ENCODE assay signal across 24 mouse cellular contexts in genomic region chr14:102402061-102402689, GRCm38 (mm10).
DNase-seq lines count a peak whose midpoint lies in the region; ATAC-seq lines count a peak whose summit lies in the region.
"Had no signal": no experiment of that assay in that cellular context is flagged by ENCODE, and none has a peak within 500 bp of the region (broad histone marks: within the 10 kb centered on the region; RNA-seq: fewer than 3 reads in every experiment).

No protein-coding gene starts in this region.

- peak; percentile 2 for DNase-seq in 3T3-L1 (ENCODE audit: low read depth, low spot score)
- peak; percentile 78 for DNase-seq in embryo, embryonic 10.5 days (ENCODE audit: low spot score)
- peak; percentile 74 for DNase-seq in limb, embryonic 11.5 days (ENCODE audit: low spot score)
- no peak for DNase-seq in kidney, postnatal 4 days
- no peak for DNase-seq in heart, adult 11 months
- no peak for DNase-seq in layer of hippocampus, adult 9-10 months (ENCODE audit: low spot score)
- DNase-seq: adrenal gland, adult 8-10 months; cerebellum, adult 2 months; cerebellum, postnatal 25 days; gastrocnemius, postnatal 36 days; heart, postnatal 36 days; kidney, adult 11 months; retina, postnatal 1 day; right cerebral cortex, postnatal 25 days had no signal

- H3K4me2 ChIP-seq in embryonic facial prominence, embryonic 12.5 days (replicated peaks): no peak overlapping the region
- no peak overlapping the region for H3K4me2 ChIP-seq in limb, embryonic 11.5 days (ENCODE audit: low read depth, severe bottlenecking)
- H3K4me2 ChIP-seq: embryonic facial prominence, embryonic 15.5 days; forebrain, embryonic 15.5 days; heart, embryonic 15.5 days; limb, embryonic 15.5 days; liver, embryonic 15.5 days; midbrain, embryonic 11.5 days had no signal

- H3K4me3 ChIP-seq in embryonic facial prominence, embryonic 12.5 days: no peak overlapping the region
- H3K4me3 ChIP-seq in limb, embryonic 11.5 days (ENCODE audit: low read depth, low read length): no peak overlapping the region
- H3K4me3 ChIP-seq: embryonic facial prominence, embryonic 15.5 days; forebrain, embryonic 15.5 days; heart, embryonic 15.5 days; limb, embryonic 15.5 days; liver, embryonic 15.5 days had no signal

- no peaks in the 10 kb centered on the region for H3K9me3 ChIP-seq in embryonic facial prominence, embryonic 12.5 days
- H3K9me3 ChIP-seq in limb, embryonic 11.5 days (ENCODE audit: control insufficient read depth, low read length): no peaks in the 10 kb centered on the region
- H3K9me3 ChIP-seq: embryonic facial prominence, embryonic 15.5 days; forebrain, embryonic 15.5 days; heart, embryonic 15.5 days; limb, embryonic 15.5 days; liver, embryonic 15.5 days had no signal

- 0 out of 2 replicates have a peak, but pooled peaks have one; percentile 52 for ATAC-seq in embryonic facial prominence, embryonic 12.5 days (ENCODE audit: insufficient number of reproducible peaks, insufficient read depth, low FRiP score, low TSS enrichment)
- peak; percentile 83 for ATAC-seq in limb, embryonic 11.5 days (ENCODE audit: insufficient number of reproducible peaks, low FRiP score, low TSS enrichment, low read depth)
- ATAC-seq in megakaryocyte-erythroid progenitor cell, adult 5-6 weeks (replicated peaks; ENCODE audit: low FRiP score, low TSS enrichment, poor library complexity, severe bottlenecking): no peak
- ATAC-seq: forebrain, embryonic 15.5 days; lung, postnatal 0 days had no signal

- no peak overlapping the region for H3K27ac ChIP-seq in embryonic facial prominence, embryonic 12.5 days
- H3K27ac ChIP-seq in limb, embryonic 11.5 days (replicated peaks; ENCODE audit: low read depth, low read length): 0 out of 2 replicates have a peak overlapping the region, but pooled peaks have one; percentile 52
- H3K27ac ChIP-seq: embryonic facial prominence, embryonic 15.5 days; forebrain, embryonic 15.5 days; heart, embryonic 15.5 days; limb, embryonic 15.5 days; liver, embryonic 15.5 days; macrophage had no signal

- 27% methylated on average over 4 of the region's 4 CpGs for WGBS in embryonic facial prominence, embryonic 12.5 days
- 8% methylated on average over 4 of the region's 4 CpGs for WGBS in limb, embryonic 11.5 days

- no peak overlapping the region for H3K9ac ChIP-seq in embryonic facial prominence, embryonic 12.5 days
- H3K9ac ChIP-seq in limb, embryonic 11.5 days (ENCODE audit: low read length): no peak overlapping the region
- H3K9ac ChIP-seq: embryonic facial prominence, embryonic 15.5 days; forebrain, embryonic 15.5 days; heart, embryonic 15.5 days; limb, embryonic 15.5 days; liver, embryonic 15.5 days had no signal

- H3K4me1 ChIP-seq in embryonic facial prominence, embryonic 12.5 days: peaks cover 12% of the 10 kb centered on the region
- peaks cover 11% of the 10 kb centered on the region for H3K4me1 ChIP-seq in limb, embryonic 11.5 days (ENCODE audit: control insufficient read depth, insufficient read depth, low read length)
- H3K4me1 ChIP-seq: forebrain, embryonic 15.5 days; heart, embryonic 15.5 days; limb, embryonic 15.5 days; liver, embryonic 15.5 days had no signal

- no peaks in the 10 kb centered on the region for H3K27me3 ChIP-seq in embryonic facial prominence, embryonic 12.5 days
- no peaks in the 10 kb centered on the region for H3K27me3 ChIP-seq in limb, embryonic 11.5 days (ENCODE audit: control insufficient read depth, insufficient read depth, low read length)
- H3K27me3 ChIP-seq: embryonic facial prominence, embryonic 15.5 days; forebrain, embryonic 15.5 days; heart, embryonic 15.5 days; limb, embryonic 15.5 days; liver, embryonic 15.5 days had no signal

- H3K36me3 ChIP-seq in embryonic facial prominence, embryonic 12.5 days: no peaks in the 10 kb centered on the region
- H3K36me3 ChIP-seq in limb, embryonic 11.5 days (ENCODE audit: control insufficient read depth, insufficient read depth, low read length): no peaks in the 10 kb centered on the region
- H3K36me3 ChIP-seq: embryonic facial prominence, embryonic 15.5 days; forebrain, embryonic 15.5 days; heart, embryonic 15.5 days; limb, embryonic 15.5 days; liver, embryonic 15.5 days had no signal

Comparison
In these comparisons a context has a peak if more than half of its experiments do, and no peak if none do; other contexts are left out.
1. DNase-seq: peak in 3T3-L1 (single experiment), embryo, embryonic 10.5 days (single experiment) and limb, embryonic 11.5 days (single experiment); none in kidney, postnatal 4 days (0 of 2), heart, adult 11 months (single experiment) and layer of hippocampus, adult 9-10 months (single experiment).